Mouse (Mus musculus) limb, embryonic 14.5 days (tissue): ENCODE results near the gene Catsperd. TPM values are rescaled to one million over a fixed set of nuclear protein-coding genes. Genes with fewer than 3 reads are reported as not detected.

Experiments
- ATAC-seq: fragments of 200-750 bp; cut with Nextera tagmentation; 2 replicates; pipeline ENCODE4 v1.8.0; 2017; ENCODE audit warnings: low read depth, moderate number of reproducible peaks, moderate TSS enrichment; ENCODE audit not compliant: low FRiP score
- DNase-seq: peaks from one replicate; pipeline ENCODE4 v3.0.0-alpha.2; 2015; ENCODE audit warnings: low spot score
- H3K27ac ChIP-seq: fragments of 300-500 bp; sonication (generic); replicated peaks from 2 replicates; pipeline ENCODE4 v1.5.1; 2014; ENCODE audit warnings: low read depth, mild to moderate bottlenecking, low read length, moderate library complexity, mixed read lengths
- H3K27me3 ChIP-seq: fragments of 300-500 bp; sonication (generic); 2 replicates; pipeline ENCODE4 v1.6.1; 2014; ENCODE audit warnings: low read length, mixed read lengths; ENCODE audit not compliant: control insufficient read depth, insufficient read depth
- H3K36me3 ChIP-seq: fragments of 300-500 bp; sonication (generic); 2 replicates; pipeline ENCODE4 v1.6.1; 2014; ENCODE audit warnings: mild to moderate bottlenecking, low read length, moderate library complexity, mixed read lengths; ENCODE audit not compliant: control insufficient read depth, insufficient read depth
- H3K4me1 ChIP-seq: fragments of 300-500 bp; sonication (generic); 2 replicates; pipeline ENCODE4 v1.6.1; 2014; ENCODE audit warnings: antibody characterized with exemption, low read length, mixed read lengths; ENCODE audit not compliant: control insufficient read depth, insufficient read depth
- H3K4me2 ChIP-seq: fragments of 300-500 bp; sonication (generic); replicated peaks from 2 replicates; pipeline ENCODE4 v1.6.1; 2014; ENCODE audit warnings: low read depth, mild to moderate bottlenecking, low read length, moderate library complexity; ENCODE audit not compliant: severe bottlenecking
- H3K4me3 ChIP-seq: fragments of 300-500 bp; sonication (generic); replicated peaks from 2 replicates; pipeline ENCODE4 v1.5.1; 2014; ENCODE audit warnings: low read length
- H3K9ac ChIP-seq: fragments of 300-500 bp; sonication (generic); 2 replicates; pipeline ENCODE4 v1.6.1; 2014; ENCODE audit warnings: mild to moderate bottlenecking, low read depth, low read length, moderate library complexity; ENCODE audit not compliant: severe bottlenecking
- H3K9me3 ChIP-seq: fragments of 300-500 bp; sonication (generic); 2 replicates; pipeline ENCODE4 v1.6.1; 2016; ENCODE audit warnings: low read length; ENCODE audit not compliant: control insufficient read depth
- POLR2A ChIP-seq: fragments of 200-500 bp; IDR thresholded peaks from 2 replicates; pipeline ENCODE4 v1.8.0; 2012; ENCODE audit warnings: inconsistent platforms, mild to moderate bottlenecking, moderate library complexity, borderline replicate concordance; ENCODE audit not compliant: insufficient read depth, insufficient read length; ENCODE audit errors: extremely low read depth
- WGBS: fragments of 180-500 bp; shearing (Covaris S2); extraction: QIAGEN DNeasy Blood & Tissue Kit; methylation state at CpG from one replicate; pipeline ENCODE4 v1.1.7; 2014; 5-methylcytosine and 5-hydroxymethylcytosine counted together
- polyA plus RNA-seq, 2 experiments: library from polyadenylated mRNA; depleted of rRNA in 1 of 2; stranded (reverse) in 1 of 2; unstranded in 1 of 2; fragments of >200 nt; fragmentation: Nextera tagmentation in 1 of 2; extraction: Ambion mirVana in 1 of 2; gene quantifications; 2 replicates each; pipeline versions ENCODE4 v1.2.1 to v1.2.3; 2012 to 2014

The Catsperd gene
- polyA plus RNA-seq, 2 experiments: 0.48 to 1.0 TPM

- H3K9ac ChIP-seq: no peak overlapping the region
- no peak for ATAC-seq
- WGBS: 63% methylated on average over 4 of the region's 4 CpGs
- H3K4me3 ChIP-seq: no peak overlapping the region
- no peaks in the 10 kb centered on the region for H3K27me3 ChIP-seq
- H3K36me3 ChIP-seq: no peaks in the 10 kb centered on the region
- no peak overlapping the region for H3K27ac ChIP-seq
- DNase-seq: no peak
- H3K9me3 ChIP-seq: no peaks in the 10 kb centered on the region
- H3K4me2 ChIP-seq: no peak overlapping the region
- TF ChIP-seq POLR2A: no peak
- peaks cover 6% of the 10 kb centered on the region for H3K4me1 ChIP-seq
These were observed 3.9 kb downstream of the Catsperd start for GRCm38 (mm10) chr17:56631807-56632206.

GRCm38 (mm10) chr17:56634023-56634422 lies 6.1 kb downstream of the Catsperd start:
- Histone ChIP-seq H3K27me3 (no peaks in the 10 kb centered on the region), H3K27ac (no peak overlapping the region), H3K4me3 (no peak overlapping the region), H3K36me3 (no peaks in the 10 kb centered on the region), H3K4me1 (no peaks in the 10 kb centered on the region), H3K9ac (no peak overlapping the region), H3K9me3 (no peaks in the 10 kb centered on the region), H3K4me2 (no peak overlapping the region)
- TF ChIP-seq POLR2A: no peak
- ATAC-seq (no peak), DNase-seq (no peak)
- WGBS: 89% methylated on average over 6 of the region's 6 CpGs

GRCm38 (mm10) chr17:56643237-56643636 lies 15.3 kb downstream of the Catsperd start:
- ATAC-seq: no peak
- WGBS: 79% methylated on average over 4 of the region's 4 CpGs

GRCm38 (mm10) chr17:56647546-56647945 lies 19.6 kb downstream of the Catsperd start:
- no peaks in the 10 kb centered on the region for H3K27me3 ChIP-seq
- no peak overlapping the region for H3K4me2 ChIP-seq
- H3K9me3 ChIP-seq: no peaks in the 10 kb centered on the region
- 63% methylated on average over 13 of the region's 13 CpGs for WGBS
- no peaks in the 10 kb centered on the region for H3K36me3 ChIP-seq
- no peak for TF ChIP-seq POLR2A
- no peak overlapping the region for H3K27ac ChIP-seq
- no peak for ATAC-seq
- H3K9ac ChIP-seq: no peak overlapping the region
- DNase-seq: no peak
- H3K4me1 ChIP-seq: no peaks in the 10 kb centered on the region
- H3K4me3 ChIP-seq: no peak overlapping the region

More at GRCm38 (mm10) chr17:56643237-56643636, 15.3 kb downstream of the Catsperd start:
- H3K4me3 ChIP-seq: no peak overlapping the region
- H3K9me3 ChIP-seq: no peaks in the 10 kb centered on the region
- H3K36me3 ChIP-seq: no peaks in the 10 kb centered on the region
- no peaks in the 10 kb centered on the region for H3K27me3 ChIP-seq
- no peak overlapping the region for H3K27ac ChIP-seq
- TF ChIP-seq POLR2A: no peak
- no peaks in the 10 kb centered on the region for H3K4me1 ChIP-seq
- DNase-seq: no peak
- H3K9ac ChIP-seq: no peak overlapping the region
- no peak overlapping the region for H3K4me2 ChIP-seq

- Histone ChIP-seq H3K27me3 (no peaks in the 10 kb centered on the region), H3K4me2 (no peak overlapping the region), H3K4me1 (no peaks in the 10 kb centered on the region), H3K36me3 (no peaks in the 10 kb centered on the region), H3K9ac (no peak overlapping the region), H3K4me3 (no peak overlapping the region), H3K27ac (no peak overlapping the region), H3K9me3 (no peaks in the 10 kb centered on the region)
- DNase-seq (no peak), ATAC-seq (no peak; the same call in 1 of the 2 replicates)
- no peak for TF ChIP-seq POLR2A
- 34% methylated on average over 10 of the region's 10 CpGs for WGBS
These were observed 23.9 kb downstream of the Catsperd start for GRCm38 (mm10) chr17:56651801-56652200.

- Histone ChIP-seq H3K4me1 (no peaks in the 10 kb centered on the region), H3K36me3 (no peaks in the 10 kb centered on the region), H3K27me3 (no peaks in the 10 kb centered on the region), H3K9ac (no peak overlapping the region), H3K4me2 (no peak overlapping the region), H3K9me3 (no peaks in the 10 kb centered on the region), H3K4me3 (no peak overlapping the region), H3K27ac (no peak overlapping the region)
- ATAC-seq: no peak
- 73% methylated on average over 2 of the region's 2 CpGs for WGBS
- TF ChIP-seq POLR2A: no peak
- no peak for DNase-seq
These were observed 26.8 kb downstream of the Catsperd start for GRCm38 (mm10) chr17:56654771-56655170.
